Mouse (Mus musculus) stomach, embryonic 16.5 days (tissue): ENCODE data around the gene Frmd8. TPM values are rescaled to one million over a fixed set of nuclear protein-coding genes. Genes with fewer than 3 reads are reported as not detected.

ENCODE experiments used
- ATAC-seq: fragments of 200-750 bp; cut with Nextera tagmentation; 2 replicates; pipeline ENCODE4 v1.8.0; 2017; ENCODE audit warnings: moderate number of reproducible peaks, moderate TSS enrichment; ENCODE audit not compliant: insufficient read depth, low FRiP score
- H3K27ac ChIP-seq: fragments of 300-500 bp; sonication (generic); 2 replicates; pipeline ENCODE4 v1.5.1; 2014; ENCODE audit warnings: low read length
- H3K27me3 ChIP-seq: fragments of 300-500 bp; sonication (generic); 2 replicates; pipeline ENCODE4 v1.6.1; 2014; ENCODE audit warnings: low read length, control low read depth, mixed read lengths; ENCODE audit not compliant: control insufficient read depth, insufficient read depth
- H3K36me3 ChIP-seq: fragments of 300-500 bp; sonication (generic); 2 replicates; pipeline ENCODE4 v1.6.1; 2014; ENCODE audit warnings: low read length; ENCODE audit not compliant: control insufficient read depth, insufficient read depth
- H3K4me1 ChIP-seq: fragments of 300-500 bp; sonication (generic); 2 replicates; pipeline ENCODE4 v1.6.1; 2014; ENCODE audit warnings: low read length, control low read depth, mixed read lengths; ENCODE audit not compliant: control insufficient read depth, insufficient read depth
- H3K4me2 ChIP-seq: fragments of 300-500 bp; sonication (generic); 2 replicates; pipeline ENCODE4 v1.6.1; 2014; ENCODE audit warnings: low read depth, low read length, mixed read lengths
- H3K4me3 ChIP-seq: fragments of 300-500 bp; sonication (generic); replicated peaks from 2 replicates; pipeline ENCODE4 v1.5.1; 2014; ENCODE audit warnings: mild to moderate bottlenecking, low read length
- H3K9ac ChIP-seq: fragments of 300-500 bp; sonication (generic); 2 replicates; pipeline ENCODE4 v1.6.1; 2014; ENCODE audit warnings: low read length
- H3K9me3 ChIP-seq: fragments of 300-500 bp; sonication (generic); replicated peaks from 2 replicates; pipeline ENCODE4 v1.6.1; 2016; ENCODE audit warnings: low read length, control low read depth; ENCODE audit not compliant: control insufficient read depth
- WGBS: fragments of 180-500 bp; shearing (Covaris S2); extraction: QIAGEN DNeasy Blood & Tissue Kit; methylation state at CpG from one replicate; pipeline ENCODE4 v1.1.7; 2014; 5-methylcytosine and 5-hydroxymethylcytosine counted together
- polyA plus RNA-seq: library from polyadenylated mRNA; unstranded; fragments of >200 nt; fragmentation: Nextera tagmentation; extraction: Ambion mirVana; gene quantifications from 2 replicates; pipeline ENCODE4 v1.2.1, GENCODE M21; 2015

Gene Frmd8
- polyA plus RNA-seq, 1 experiment from 2014 or later, result 29.5 TPM

DNA sequence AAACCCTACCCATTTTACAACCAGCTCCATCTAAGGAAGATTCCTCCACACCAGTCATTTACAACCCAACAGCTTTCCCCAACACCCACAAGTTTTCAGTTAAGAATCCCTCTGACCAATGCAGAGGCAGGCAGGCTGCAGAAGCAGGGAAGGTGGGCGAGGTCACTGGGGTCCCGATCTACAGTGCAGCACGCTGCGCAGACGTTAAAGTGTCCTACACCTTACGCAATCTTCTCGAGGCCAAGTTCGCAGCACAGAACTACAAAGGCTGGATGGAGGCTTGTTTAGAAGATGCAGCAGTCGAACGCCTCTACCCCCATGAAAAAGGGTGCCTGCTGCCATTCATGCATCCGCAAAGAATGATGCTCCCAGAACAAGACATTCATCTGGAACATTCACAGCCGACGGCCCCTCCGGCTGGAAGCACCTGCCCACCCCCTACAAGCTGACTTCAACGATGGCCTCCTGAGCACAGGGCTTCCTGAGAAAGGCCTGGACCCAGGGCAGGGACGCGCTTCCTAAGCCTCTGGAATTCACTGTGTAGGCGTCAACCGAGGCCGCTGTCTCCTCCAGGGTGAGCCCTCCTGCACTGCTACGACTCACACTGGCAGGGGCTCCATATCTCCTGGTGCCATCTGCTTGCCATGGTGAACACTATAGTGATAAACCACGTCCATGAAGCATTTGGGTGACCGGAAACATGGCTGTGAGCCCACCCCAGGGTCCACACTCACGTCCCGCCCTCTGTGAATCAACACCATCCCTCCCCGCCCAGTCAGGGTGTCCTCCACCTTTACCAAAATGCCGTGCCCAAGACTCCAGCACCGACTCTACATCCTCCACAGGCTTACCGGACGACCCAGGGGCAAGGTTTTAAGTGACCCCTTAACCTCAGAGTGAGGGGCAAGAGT, 31.0 kb downstream of the Frmd8 start:
- no peaks in the 10 kb centered on the region for H3K9me3 ChIP-seq
- H3K27ac ChIP-seq, result peak overlapping the region; percentile 98
- peak overlapping the region; percentile 51 for H3K4me3 ChIP-seq
- ATAC-seq, result no peak
- peak overlapping the region; percentile 80 for H3K4me2 ChIP-seq
- peak overlapping the region; percentile 79 for H3K9ac ChIP-seq
- H3K36me3 ChIP-seq, result no peaks in the 10 kb centered on the region
- 68% methylated on average over 30 of the region's 30 CpGs for WGBS
- peaks cover 57% of the 10 kb centered on the region for H3K4me1 ChIP-seq
- H3K27me3 ChIP-seq, result no peaks in the 10 kb centered on the region

DNA sequence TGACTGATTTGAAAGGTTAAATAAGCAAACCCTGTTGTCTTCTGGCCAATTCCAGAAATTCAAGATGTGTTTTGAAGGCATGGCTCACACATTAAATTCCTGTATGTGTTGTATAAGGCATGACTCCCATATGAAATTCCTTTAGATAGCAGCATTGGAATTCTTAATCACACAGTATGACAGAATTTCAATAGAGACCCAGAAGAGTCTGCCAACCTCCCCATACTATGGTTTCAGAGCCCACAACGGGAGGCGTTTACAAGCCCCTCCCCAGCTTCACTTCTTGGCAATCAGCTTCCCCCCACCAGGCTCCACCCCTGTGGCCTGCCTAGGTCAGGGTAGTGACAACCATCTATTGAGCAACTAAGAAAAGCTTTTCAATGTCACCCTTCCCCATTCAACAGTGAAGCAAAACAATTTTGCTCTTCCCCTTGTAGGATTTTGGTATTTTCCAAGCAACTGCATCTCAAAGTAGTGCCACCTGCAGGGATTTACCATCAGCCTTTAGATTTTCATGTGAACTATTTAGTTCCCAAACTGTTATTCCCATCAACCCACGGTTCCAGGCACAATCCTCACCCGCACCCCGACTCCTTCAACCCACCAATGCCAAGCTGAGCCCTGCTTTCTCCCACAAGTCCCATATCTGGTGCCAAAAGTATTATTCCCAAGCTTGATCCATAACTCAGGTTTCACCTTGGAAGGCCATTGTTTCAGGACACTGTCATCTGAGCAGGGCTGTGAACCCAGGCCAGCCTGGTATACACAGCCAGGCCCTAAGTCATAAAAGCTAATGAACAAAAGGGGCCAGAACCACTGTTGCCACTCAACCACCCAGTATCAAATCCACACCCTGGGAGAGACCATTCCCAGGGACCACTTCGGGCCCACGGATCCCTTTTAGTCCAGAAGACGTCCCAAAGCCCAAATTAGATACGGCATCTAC, 32.0 kb downstream of the Frmd8 start:
- H3K27me3 ChIP-seq, result no peaks in the 10 kb centered on the region
- no peaks in the 10 kb centered on the region for H3K9me3 ChIP-seq
- peak overlapping the region; percentile 80 for H3K4me2 ChIP-seq
- H3K4me1 ChIP-seq, result peaks cover 48% of the 10 kb centered on the region
- H3K4me3 ChIP-seq, result peak overlapping the region; percentile 51
- no peaks in the 10 kb centered on the region for H3K36me3 ChIP-seq
- H3K27ac ChIP-seq, result peak overlapping the region; percentile 98
- 67% methylated on average over 9 of the region's 9 CpGs for WGBS
- H3K9ac ChIP-seq, result peak overlapping the region; percentile 79
- ATAC-seq, result no peak

DNA sequence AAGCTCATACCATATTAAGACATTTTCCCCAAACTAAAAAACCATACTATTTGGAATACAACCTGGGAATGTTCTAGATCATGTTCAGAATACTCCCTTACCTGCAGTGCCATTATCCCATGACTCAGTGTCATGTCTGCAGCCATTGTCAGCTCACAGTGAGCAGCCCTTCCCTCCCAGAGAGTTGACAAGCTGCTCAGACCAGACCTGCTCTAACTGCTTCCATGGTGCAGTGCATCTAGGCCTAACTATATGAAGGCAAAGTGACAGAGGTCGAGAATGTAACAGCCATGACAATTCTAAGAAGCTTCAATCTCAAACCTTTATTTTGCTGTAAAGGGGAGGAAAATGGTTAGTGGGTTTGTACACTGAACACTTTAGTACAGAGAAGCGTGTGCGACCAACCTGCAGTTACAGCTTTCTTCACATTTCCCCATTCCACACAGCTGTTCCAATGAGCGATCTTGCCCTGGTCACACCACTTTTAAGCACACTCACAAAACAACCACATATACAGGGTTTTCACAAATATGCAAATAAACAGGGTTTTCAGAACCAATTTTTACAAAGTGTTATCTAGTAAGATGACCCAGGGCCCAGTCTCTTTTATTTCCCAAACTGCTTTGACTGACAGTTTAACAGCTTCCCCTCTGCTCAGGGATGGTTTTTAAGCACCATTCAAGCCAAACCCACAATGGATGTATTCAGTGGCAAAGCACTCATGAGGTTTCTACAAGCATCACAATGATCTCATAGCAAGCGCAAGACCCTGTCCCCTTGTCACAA, 32.9 kb downstream of the Frmd8 start:
- H3K4me1 ChIP-seq, result peaks cover 39% of the 10 kb centered on the region
- peak overlapping the region; percentile 51 for H3K9ac ChIP-seq
- peak overlapping the region; percentile 98 for H3K27ac ChIP-seq
- H3K9me3 ChIP-seq, result no peaks in the 10 kb centered on the region
- peak overlapping the region; percentile 80 for H3K4me2 ChIP-seq
- no peak for ATAC-seq
- peak overlapping the region; percentile 51 for H3K4me3 ChIP-seq
- no peaks in the 10 kb centered on the region for H3K36me3 ChIP-seq
- WGBS, result 68% methylated on average over 5 of the region's 5 CpGs
- H3K27me3 ChIP-seq, result no peaks in the 10 kb centered on the region

- H3K9me3 ChIP-seq, result no peaks in the 10 kb centered on the region
- no peaks in the 10 kb centered on the region for H3K27me3 ChIP-seq
- H3K4me3 ChIP-seq, result peak overlapping the region; percentile 51
- no peak for ATAC-seq
- peak overlapping the region; percentile 80 for H3K4me2 ChIP-seq
- WGBS, result 52% methylated on average over 4 of the region's 4 CpGs
- no peaks in the 10 kb centered on the region; the same call in 1 of the 2 replicates for H3K36me3 ChIP-seq
- peak overlapping the region; percentile 98 for H3K27ac ChIP-seq
- 0 out of 2 replicates have a peak overlapping the region, but pooled peaks have one; percentile 1 for H3K9ac ChIP-seq
- H3K4me1 ChIP-seq, result peaks cover 34% of the 10 kb centered on the region
These were observed 33.6 kb downstream of the Frmd8 start for GRCm38 (mm10) chr19:5841389-5841946.

- Histone ChIP-seq H3K4me2 (peak overlapping the region; percentile 80), H3K36me3 (peaks cover 3% of the 10 kb centered on the region; the same call in 1 of the 2 replicates), H3K4me3 (peak overlapping the region; percentile 51; the same call in 1 of the 2 replicates), H3K27me3 (no peaks in the 10 kb centered on the region), H3K27ac (0 out of 2 replicates have a peak overlapping the region, but pooled peaks have one; percentile 8), H3K9ac (peak overlapping the region; percentile 43; the same call in 1 of the 2 replicates), H3K4me1 (peaks cover 34% of the 10 kb centered on the region), H3K9me3 (no peaks in the 10 kb centered on the region)
- WGBS, result 85% methylated on average over 9 of the region's 9 CpGs
- no peak for ATAC-seq
These were observed 34.1 kb downstream of the Frmd8 start for GRCm38 (mm10) chr19:5840890-5841388.

DNA sequence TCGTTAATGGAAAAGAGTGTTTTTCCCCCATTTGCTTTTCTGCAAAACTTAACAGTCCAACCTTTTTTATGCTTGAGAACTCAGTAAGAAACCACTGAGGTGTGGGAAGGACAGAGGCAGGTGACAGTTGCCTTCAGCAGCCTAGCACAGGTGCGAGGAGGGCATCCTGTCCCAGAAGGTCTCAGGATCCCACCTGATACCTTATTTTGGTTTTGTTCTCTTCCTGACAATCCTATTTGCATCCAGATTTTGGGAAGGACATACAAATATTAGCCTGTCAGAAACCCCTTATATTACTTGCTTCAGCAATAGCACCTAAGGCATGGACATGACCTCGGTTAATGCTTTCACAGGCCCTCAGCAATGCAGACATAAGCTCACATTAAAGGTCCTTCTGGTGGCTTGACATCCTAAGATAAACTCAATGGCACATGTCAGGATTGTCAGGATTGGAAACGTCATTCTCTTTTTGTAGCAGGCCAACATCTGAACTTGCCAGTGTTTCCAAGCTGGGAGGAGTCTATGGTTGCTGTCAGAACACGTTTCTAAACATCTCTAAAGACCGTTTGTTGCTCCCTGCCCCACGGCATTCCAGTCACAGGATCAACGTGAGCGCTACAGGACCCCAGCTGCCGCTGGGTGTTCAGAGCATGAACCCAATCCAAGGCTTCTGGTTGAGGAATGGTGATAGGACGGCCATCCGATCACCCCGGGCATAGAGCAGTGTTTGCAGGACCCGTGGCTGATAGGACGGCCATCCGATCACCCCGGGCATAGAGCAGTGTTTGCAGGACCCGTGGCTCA, 34.8 kb downstream of the Frmd8 start:
- Histone ChIP-seq H3K27ac (0 out of 2 replicates have a peak overlapping the region, but pooled peaks have one; percentile 8), H3K36me3 (peaks cover 5% of the 10 kb centered on the region; the same call in 1 of the 2 replicates), H3K4me3 (no peak overlapping the region), H3K27me3 (no peaks in the 10 kb centered on the region), H3K4me2 (peak overlapping the region; percentile 80), H3K4me1 (peaks cover 31% of the 10 kb centered on the region), H3K9ac (peak overlapping the region; percentile 43; the same call in 1 of the 2 replicates), H3K9me3 (no peaks in the 10 kb centered on the region)
- WGBS, result 53% methylated on average over 18 of the region's 18 CpGs
- ATAC-seq, result no peak

DNA sequence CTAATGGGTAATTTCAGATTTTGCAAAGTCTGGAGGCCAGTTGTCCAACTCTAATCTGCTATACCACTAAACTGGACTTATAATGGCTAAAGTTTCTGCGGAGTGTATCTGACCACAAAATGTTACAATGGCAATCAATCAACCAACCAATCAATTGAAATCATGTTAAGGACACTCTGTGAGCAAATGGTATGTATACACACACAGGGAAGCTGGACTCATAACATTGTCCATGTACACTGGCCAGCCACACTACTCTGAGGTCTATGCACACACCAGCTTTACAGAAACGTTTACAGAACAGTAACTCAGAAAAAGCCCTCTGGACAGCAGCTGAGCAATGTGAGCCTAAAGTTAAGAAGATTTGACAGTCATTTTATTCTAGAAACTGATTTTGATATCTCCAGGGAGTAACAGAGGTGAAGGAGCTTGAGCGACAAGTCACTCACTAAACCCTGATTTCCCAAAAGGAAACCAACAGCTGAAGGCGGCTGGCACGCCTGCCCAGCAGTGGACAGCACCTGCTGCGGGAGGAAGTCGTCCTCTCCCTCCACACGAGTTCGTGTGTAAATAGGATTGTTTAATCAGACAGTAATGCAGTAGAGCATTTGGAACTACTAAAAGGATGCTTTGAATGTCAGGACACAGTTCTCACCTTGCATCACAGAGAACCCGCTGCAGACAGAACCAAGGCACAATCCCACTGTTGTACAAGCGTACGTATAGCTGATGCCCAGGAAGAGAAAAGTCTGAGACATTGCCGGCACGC, 35.6 kb downstream of the Frmd8 start:
- ATAC-seq, result no peak
- Histone ChIP-seq H3K36me3 (peaks cover 5% of the 10 kb centered on the region; the same call in 1 of the 2 replicates), H3K4me3 (no peak overlapping the region), H3K4me2 (no peak overlapping the region), H3K4me1 (peaks cover 23% of the 10 kb centered on the region), H3K9me3 (no peaks in the 10 kb centered on the region), H3K27ac (no peak overlapping the region), H3K9ac (no peak overlapping the region), H3K27me3 (no peaks in the 10 kb centered on the region)
- 61% methylated on average over 14 of the region's 14 CpGs for WGBS
